Mouse (Mus musculus): ENCODE results near the gene Tbkbp1.

GRCm38 (mm10) chr11:97187764-97188642 is 36.7 kb upstream of the Tbkbp1 start, which contains the start of gene Kpnb1:
- TF ChIP-seq CTCF (IDR thresholded peaks at IDR 0.05; ENCODE audit: insufficient read depth, low read length), result no peak
- TF ChIP-seq POLR2A (IDR thresholded peaks at IDR 0.05; ENCODE audit: borderline replicate concordance, extremely low read depth, low read depth, low read length), result peak; percentile 66
